Mouse (Mus musculus): ENCODE data around the gene Kif3a. TPM values are rescaled to one million over a fixed set of nuclear protein-coding genes. Genes with fewer than 3 reads are reported as not detected.
A peak's percentile ranks its signal among the peaks of the same experiment; 100 is the strongest.

The Kif3a gene
- 27.0 and 31.9 TPM in 2 replicates for total RNA-seq (2021)
- long read RNA-seq, transcript Kif3a-201 (17 exons, 2,290 nt): major isoform, 10 of 22 reads
- long read RNA-seq, partial matches to known transcripts: 10 of 22 reads
- long read RNA-seq, other reads (novel, unspliced or antisense): 2 of 22 reads

- peak; percentile 94 for DNase-seq
Measured at GRCm38 (mm10) chr11:53567224-53568014, at the start of gene Kif3a. Kif3a (plus strand) TSS chr11:53567379.

GRCm38 (mm10) chr11:53518759-53519158 lies 48.4 kb upstream of the Kif3a start:
- no peak for DNase-seq

GRCm38 (mm10) chr11:53519207-53520121 lies 47.7 kb upstream of the Kif3a start, which contains the start of gene Sept8:
Sept8 (plus strand) TSS chr11:53519257.
- DNase-seq: peak; percentile 71

- no peak for DNase-seq
Measured at GRCm38 (mm10) chr11:53520122-53520978, 46.8 kb upstream of the Kif3a start.

GRCm38 (mm10) chr11:53521120-53521820 lies 45.9 kb upstream of the Kif3a start:
- DNase-seq: no peak

- no peak for DNase-seq
Measured at GRCm38 (mm10) chr11:53521821-53522131, 45.4 kb upstream of the Kif3a start.

- DNase-seq: no peak
Measured at GRCm38 (mm10) chr11:53522362-53522761, 44.8 kb upstream of the Kif3a start.

GRCm38 (mm10) chr11:53522930-53523329 lies 44.2 kb upstream of the Kif3a start:
- no peak for DNase-seq

GRCm38 (mm10) chr11:53523545-53524405 lies 43.4 kb upstream of the Kif3a start:
- no peak for DNase-seq

- no peak for DNase-seq
Measured at GRCm38 (mm10) chr11:53524905-53525304, 42.3 kb upstream of the Kif3a start.

- no peak for DNase-seq
Measured at GRCm38 (mm10) chr11:53525461-53525860, 41.7 kb upstream of the Kif3a start.

- no peak for DNase-seq
Measured at GRCm38 (mm10) chr11:53528397-53529252, 38.6 kb upstream of the Kif3a start.

GRCm38 (mm10) chr11:53529253-53529557 lies 38.0 kb upstream of the Kif3a start:
- no peak for DNase-seq

- no peak for DNase-seq
Measured at GRCm38 (mm10) chr11:53530001-53530400, 37.2 kb upstream of the Kif3a start.

- DNase-seq: no peak
Measured at GRCm38 (mm10) chr11:53531578-53532230, 35.5 kb upstream of the Kif3a start.

GRCm38 (mm10) chr11:53532231-53532620 lies 35.0 kb upstream of the Kif3a start:
- DNase-seq: no peak

GRCm38 (mm10) chr11:53539002-53539491 lies 28.1 kb upstream of the Kif3a start:
- DNase-seq: no peak

- no peak for DNase-seq
Measured at GRCm38 (mm10) chr11:53540394-53540793, 26.8 kb upstream of the Kif3a start.

- no peak for DNase-seq
Measured at GRCm38 (mm10) chr11:53541222-53541621, 26.0 kb upstream of the Kif3a start.

All from adrenal gland, postnatal 25 days (tissue).